Mouse (Mus musculus) heart, postnatal 25 days (tissue): ENCODE measurements around the gene Cadps. TPM values are rescaled to one million over a fixed set of nuclear protein-coding genes. Genes with fewer than 3 reads are reported as not detected.

ENCODE experiments used
- DNase-seq: peaks from one replicate; pipeline ENCODE4 v3.0.0; 2022; ENCODE audit warnings: low spot score
- intact Hi-C: fragments of 180-260 bp; cut with DNase I; formaldehyde crosslinking; loops from one replicate; pipeline ENCODE4 v1.15.1; 2025
- total RNA-seq, 2 experiments: library from RNA; stranded (reverse); gene quantifications; 2 replicates each; pipeline ENCODE4 v1.2.3; 2021

Cadps gene
- total RNA-seq, 2 experiments from 2014 or later, result not detected

DNA sequence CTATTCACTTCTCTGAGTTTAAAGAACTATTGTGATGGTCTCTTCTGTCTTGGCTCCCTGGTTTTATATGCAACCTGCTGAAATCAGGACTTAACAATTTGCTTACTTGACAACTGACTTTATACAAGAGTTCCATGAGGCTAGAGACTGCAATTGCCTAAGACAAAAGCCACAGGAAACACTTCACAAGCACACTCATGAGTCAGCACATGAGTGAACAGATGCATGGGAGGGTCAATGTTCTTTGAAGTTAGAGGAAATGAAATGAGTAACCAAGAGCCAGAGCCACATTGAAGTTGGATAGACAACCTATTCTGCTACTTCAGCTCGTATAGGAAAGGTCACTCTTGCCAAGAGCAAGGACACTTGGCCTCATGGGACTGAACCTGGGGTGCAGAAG, 71.1 kb downstream of the Cadps start:
- DNase-seq, result no peak
- intact Hi-C loops, result no loop called here

DNA sequence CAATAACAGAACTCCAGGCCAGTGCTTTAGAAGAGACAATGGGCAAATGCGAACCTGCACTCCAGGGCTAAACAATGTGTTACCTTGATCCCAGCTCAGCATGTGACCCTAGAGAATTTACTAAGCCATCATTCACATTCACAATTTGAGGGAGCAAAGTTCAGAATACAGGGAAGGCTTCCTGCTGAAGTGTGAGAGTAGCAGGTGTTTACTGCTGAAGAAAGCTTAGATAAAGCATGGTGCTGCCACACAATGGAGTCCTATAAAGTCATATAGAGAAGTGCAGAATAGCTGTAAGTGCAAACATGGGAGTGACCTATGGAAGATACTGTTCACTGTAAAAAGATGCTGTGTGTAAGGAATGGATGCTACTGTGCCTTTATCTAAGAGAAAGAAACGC, 91.9 kb downstream of the Cadps start:
- no peak for DNase-seq
- intact Hi-C loops, result no loop called here

DNA sequence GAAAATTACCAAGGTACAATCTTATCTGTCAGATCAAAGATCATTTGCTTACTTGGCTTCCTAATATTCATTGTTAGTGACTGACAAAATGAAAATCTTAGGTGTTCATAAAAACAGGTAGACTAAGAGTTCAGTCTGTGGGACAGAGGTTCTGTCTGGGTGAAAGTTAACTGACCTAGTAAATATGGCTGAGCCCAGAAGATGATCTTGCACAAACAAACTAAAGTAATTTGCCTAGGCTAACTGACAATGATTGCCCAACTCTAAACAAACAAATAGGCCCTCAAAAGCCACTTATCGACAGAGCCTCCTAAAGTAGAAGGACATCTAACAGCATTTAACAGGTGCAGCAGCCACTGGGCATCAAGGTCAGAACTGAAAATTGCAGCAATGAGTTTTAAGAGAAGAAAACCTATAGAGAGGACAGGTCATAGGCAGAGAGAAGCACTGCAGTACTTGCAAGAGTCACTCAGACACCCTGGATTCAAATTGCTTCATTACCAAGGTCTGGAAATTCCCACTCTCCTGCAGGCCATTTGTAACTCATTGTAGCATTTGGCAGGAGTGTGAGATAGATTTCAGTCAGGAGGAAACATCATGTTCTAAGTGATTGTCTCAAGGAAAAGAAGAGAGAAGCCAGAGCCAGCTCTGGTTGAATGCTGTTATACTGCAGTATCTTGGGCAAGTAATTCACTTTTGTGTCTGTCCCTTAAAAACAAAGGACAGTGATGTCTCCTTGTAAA, 100.3 kb downstream of the Cadps start:
- DNase-seq, result no peak
- intact Hi-C loops, result no loop called here

DNA sequence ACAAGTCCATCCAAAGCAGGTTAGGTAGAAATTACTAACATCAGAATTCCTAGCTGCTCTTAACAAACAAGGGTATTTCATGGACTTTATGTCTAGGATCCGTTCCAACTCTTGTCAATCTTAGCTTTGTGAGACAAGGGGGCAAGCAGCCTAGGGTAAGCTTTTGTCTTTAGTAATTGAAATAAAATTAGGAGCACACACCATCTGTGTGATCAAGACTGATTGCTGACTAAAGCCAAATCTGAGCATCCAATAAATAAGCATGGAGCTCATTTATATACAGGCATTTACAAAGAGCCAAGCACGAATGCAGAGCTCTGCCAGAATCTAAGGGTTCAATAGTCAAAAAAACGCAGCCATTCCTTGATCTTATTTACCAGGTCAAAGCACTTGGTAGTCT, 104.1 kb downstream of the Cadps start:
- DNase-seq, result no peak
- intact Hi-C loops, result no loop called here

DNA sequence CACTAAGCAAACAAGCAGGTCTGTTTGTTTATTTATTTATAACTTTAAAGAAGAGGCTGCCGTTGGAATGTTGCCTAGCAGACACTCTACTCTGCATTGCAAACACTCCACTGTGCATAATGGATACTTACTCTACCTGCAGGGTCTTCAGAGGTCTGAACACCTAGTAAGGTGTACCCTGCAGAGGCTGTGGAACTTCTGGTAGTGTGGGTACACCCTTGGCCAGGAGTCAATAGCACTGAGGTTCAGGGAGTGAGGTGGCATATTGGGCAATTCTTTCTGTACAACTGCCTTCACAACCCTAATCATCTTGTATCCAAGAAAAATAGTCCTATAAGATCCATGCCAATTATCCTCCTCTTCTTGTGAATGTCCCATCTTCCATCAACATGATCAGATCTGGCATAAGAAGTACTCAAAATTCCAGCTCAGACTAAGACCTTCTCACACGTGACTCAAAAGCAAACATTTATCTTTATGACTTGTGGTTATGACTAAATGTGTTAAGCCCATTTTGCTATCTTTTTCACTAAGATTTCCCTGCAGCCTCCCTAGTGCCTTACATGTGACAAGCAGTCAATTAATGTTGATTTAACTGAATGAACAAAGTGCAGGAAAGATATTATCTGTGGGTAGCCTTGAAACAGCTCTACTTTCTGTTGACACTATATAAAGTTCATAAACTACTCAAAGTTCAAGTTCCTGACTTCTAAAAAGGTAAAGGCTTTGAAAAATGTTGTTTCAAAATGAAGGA, 106.8 kb downstream of the Cadps start:
- intact Hi-C loops, result no loop called here
- DNase-seq, result no peak

DNA sequence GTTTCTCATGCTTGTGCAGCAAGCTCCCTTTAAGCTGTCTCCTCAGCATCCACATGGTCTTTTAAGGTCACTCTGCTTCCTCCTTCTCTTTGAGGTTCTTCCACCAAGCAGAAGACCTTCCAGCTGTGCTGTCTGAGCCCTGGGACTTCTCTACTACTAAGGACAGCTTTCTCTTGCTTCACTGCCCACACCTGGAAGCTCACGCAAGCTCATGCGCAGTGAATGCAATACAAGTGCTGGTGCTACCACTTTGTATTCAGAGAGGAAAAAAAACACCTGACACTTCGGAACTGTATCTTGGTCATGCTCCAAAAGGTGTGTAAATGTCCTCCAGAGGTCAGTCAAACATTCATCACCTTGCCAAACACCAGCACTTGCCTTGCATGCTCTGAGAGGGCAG, 115.5 kb downstream of the Cadps start:
- intact Hi-C loops, result no loop called here
- no peak for DNase-seq

DNA sequence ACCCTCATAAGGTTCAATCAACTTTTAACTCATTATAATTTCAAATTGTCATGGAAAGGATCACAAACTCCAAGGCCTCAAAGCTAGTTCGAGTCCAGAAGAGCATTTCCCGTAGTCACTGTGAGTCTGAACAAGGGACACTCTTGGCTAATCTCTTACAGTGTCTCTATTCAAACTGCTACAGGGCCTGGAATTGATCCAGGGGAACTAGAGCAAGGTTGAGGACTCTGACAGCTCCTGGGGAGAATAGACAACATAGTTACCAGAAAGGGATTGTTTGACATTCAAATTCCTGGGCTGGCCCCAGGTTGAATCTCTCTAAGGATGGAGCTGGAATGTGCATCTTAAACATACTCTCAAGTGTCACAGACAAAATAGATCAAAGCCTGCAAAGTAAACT, 118.4 kb downstream of the Cadps start:
- intact Hi-C loops, result no loop called here
- no peak for DNase-seq

DNA sequence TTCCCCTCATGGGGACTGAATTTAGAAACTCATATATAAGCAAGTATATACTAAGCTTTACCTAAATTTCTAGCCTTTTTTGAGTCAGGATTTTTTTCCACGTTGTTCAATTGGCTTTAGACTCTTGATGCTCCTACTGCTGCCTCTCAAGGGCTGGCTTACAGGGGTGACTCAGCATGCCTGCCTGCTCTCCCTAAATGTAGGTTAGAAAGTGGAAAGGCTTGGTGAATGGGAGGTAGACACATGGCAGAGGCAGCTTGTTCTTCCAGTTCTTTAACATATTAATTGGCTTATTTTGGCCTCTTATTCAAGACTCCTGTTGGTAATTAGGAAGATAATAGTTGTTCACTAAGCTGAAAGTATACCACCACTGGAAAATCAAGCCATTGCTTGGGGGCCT, 132.7 kb downstream of the Cadps start:
- intact Hi-C loops, result no loop called here
- no peak for DNase-seq

DNA sequence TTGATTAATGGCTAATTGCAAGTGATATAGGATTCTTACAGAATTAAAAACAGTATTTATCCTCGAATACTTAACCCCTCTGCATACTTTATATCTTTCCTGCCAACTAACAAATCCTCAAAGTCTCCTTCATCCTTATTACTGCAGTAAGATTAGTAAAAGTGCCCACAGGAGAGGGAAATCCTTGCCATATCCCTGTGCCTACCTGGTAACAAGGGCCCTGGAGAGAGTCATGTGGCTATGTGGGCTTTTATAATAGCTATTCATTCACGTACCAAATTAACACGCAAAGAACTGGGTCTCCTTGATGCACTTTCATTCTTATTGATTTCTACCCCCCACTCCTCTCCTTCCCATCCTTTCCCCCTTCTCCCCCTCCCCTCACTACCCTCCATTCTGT, 137.9 kb downstream of the Cadps start:
- no peak for DNase-seq
- intact Hi-C loops, result no loop called here

DNA sequence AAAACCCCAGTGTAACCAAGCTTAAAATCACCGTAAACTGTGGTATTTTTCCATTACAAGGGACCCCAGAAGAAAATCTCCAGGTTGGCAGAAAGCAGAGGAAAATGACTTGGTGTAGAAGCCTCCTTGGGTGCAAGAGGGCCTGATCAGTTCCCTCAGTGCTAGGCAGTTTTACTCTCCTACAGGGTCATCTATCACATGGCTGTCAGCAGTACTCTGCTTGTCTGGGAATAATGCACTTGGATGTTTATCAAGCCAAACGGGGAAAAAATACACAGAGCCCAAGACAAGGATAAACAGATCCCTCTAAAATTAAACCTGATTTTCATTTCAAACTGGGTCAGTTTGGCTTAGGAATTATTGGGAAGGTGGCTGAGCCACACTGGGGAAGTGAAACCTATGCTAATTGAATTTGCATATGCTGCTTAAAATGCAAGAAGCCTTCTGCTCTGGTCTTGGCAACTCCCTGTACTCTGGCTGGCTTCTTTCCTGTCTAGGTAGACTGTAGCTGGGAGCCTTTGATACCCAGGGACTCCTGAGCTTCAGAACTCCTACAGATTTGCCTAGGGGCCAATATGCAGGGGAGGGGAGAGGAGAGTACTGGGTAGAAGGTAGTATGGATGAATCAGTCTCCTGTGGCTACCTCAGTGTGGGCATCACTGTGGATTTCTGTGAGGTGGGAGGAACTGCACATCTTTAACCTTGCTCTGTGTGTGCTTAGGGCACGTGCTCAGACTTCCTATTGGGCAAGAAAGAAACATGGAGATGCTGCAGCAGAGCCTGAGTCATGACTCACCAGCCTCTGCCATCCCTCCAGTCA, 141.8 kb downstream of the Cadps start:
- DNase-seq, result no peak
- intact Hi-C loops, result no loop called here

DNA sequence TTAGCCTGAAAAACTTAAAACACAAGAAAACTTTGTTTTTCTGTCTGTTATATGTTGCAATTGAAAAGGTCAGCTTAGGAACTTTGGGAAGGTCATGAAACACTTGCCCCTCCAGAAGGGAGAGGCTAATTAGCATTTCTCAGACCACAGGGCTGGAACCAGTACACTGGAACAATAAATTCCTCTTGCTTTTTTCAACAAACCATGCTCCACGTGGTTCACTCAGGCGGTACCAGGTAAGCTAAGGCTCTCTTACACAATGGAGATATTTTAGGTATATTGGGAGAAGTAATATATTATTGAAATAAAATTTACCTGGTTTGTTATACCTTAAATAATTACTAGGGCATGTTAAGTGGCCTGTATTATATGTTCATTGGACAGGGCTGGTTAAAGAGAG, 161.4 kb downstream of the Cadps start:
- intact Hi-C loops, result no loop called here
- no peak for DNase-seq

DNA sequence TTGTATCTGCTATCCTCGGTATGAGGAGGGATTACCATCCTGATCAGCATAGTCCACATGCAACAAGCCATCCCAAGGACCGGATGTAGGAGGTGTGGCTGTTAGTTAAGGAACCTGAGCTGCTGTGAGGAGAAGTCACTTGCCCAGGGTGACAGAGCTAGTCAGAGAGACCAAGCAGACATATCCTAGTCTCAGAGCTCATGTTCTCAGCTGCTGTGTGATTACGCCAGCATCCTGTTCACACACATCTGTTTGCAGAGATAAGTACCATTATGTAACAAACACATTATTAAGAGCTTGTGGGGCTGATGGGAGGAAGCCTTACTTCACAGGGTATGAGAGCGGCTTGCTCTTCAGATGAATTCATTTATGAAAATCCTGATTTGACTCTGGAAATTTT, 165.5 kb downstream of the Cadps start:
- intact Hi-C loops, result no loop called here
- DNase-seq, result no peak

DNA sequence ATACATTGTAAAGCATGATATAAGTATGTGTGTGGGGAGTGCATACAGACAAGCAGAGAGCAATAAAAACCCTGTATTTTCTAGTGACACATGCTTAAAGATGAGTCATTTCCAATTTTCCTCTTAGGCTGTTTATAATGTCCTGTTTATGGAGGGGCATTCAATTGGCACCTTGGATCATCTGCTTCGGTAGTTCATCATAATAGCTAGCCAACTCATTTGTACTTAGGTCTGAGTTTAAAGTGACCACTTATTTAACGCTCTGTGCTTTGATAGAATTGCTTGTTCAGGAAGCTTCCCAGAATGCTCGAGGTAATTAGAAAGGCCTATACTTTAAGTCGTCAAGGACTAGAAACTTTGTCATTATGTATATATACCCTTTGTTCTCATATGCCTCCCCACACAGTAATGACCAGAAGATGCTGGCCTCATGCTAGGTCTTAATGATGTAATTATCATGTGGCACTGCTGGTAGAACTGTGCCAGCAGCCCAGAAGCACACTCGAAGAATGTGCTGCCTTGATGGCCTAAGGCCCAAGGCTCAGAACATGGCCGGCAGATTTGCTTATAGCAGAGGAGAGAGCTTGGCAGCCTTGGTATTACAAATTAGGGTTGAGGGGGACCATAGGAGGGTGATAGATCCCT, 179.9 kb downstream of the Cadps start:
- no peak for DNase-seq
- intact Hi-C loops, result no loop called here

DNA sequence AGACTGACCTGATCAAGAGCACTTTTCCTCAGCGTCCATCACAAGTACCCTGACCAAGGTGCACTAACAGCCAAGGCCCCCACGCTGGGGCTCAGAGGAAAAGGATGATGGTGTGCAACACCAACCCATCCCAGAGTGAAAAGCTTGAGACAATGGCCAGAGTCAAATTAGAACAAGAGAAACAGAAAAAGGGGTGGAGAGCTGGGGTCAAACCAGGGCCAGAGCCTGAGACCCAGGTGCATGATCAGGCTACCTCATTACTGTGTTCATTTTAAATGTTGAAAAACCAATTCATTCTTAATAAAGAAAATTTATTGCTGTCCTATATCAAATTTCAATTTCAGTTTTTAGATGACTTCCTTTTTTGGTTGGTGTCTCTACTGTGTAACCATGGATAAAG, 184.1 kb downstream of the Cadps start:
- DNase-seq, result no peak
- intact Hi-C loops, result loop anchor here (10.0 kb wide), 1 partner anchor 64 kb away; no protein-coding TSS in a partner anchor

DNA sequence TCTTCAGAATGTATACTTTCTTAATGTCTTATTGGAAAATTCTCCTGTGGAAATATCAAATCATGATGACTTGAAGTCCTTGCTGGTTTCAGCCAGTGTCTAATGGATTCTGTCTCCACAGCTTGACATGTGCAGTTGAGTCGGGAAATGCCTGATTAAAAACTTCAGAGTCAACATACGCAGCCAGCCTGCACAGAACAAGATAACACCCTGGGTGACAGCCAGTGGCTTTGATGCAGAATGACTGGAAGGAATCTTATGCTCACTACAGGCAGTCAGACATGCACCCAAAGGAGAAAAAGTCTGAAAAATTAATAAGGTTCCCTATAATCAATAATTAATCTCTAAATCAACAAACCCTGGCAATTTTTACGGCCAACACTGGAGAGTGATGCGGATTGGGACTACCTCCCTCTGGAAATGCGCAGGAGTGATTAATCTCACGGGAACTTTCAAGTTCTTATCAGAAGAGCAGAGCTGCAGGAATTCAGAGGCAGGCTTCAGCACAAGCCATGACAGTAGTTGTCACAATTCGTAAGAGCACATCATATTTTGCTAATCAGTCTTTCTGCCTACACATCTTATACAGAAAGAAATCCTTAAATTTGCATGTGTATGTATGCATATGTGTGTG, 185.6 kb downstream of the Cadps start:
- intact Hi-C loops, result loop anchor here (10.0 kb wide), 1 partner anchor 62 kb away; no protein-coding TSS in a partner anchor
- DNase-seq, result no peak

DNA sequence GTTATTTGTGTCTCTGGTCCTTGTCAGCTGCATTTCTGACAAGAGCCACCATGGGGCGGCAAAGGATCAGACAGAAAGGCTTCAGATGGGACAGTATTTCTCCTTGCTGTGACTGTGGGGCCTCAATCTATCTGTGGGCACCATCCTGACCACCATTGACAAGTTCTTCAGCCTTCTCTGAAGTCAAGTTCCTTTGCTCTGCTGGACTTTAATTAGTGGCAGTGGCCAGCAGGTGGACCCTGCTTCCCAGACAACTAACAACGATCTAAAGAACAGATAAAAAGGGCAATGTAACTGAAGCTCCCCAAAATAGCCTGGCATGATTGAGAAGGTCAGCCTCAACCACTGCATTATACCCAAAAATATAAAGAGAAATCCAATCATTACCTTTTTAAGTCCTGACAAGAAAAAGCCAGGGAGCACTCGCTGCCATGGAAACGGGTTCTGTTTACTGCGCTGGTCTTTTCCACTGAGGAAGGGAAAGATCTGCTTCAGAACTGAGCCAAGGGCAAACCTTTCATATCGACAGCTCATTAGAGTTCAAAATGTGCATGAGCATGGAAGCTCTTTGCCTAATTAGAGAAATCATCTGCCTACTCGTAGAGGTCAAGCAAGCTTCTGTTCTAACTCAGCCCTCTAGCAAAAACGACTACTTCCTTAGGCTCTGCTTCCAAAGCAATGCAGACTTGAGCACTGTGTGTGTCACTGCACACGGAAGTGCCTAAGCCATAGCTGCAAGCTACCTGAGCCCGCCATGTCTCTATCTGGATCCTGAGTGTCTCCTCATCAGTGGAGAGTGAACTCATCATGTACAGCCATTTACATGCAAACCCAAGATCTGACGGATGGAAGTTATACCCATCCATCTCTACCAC, 198.4 kb downstream of the Cadps start:
- intact Hi-C loops, result loop anchor here (2.0 kb wide), 1 partner anchor 574 kb away; no protein-coding TSS in a partner anchor
- DNase-seq, result no peak

DNA sequence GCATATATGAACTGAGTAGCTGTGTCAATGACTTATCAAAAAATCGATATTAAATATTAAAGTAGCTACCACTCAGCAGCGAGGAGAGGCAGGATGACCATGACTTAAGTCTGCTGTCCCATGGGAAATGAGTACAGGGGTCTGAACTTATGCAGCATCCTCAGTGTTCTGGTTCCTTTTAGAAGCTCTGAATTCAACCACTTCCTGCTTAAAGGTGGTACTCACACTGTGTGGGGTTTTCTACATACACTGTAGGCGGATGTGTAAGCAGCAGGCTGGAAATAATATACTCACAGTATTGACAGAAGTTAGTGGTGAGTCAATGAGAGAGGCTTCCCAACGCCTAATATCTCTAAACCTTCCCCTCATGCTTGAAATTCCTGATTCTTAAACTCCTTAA, 215.9 kb downstream of the Cadps start:
- intact Hi-C loops, result no loop called here
- no peak for DNase-seq

DNA sequence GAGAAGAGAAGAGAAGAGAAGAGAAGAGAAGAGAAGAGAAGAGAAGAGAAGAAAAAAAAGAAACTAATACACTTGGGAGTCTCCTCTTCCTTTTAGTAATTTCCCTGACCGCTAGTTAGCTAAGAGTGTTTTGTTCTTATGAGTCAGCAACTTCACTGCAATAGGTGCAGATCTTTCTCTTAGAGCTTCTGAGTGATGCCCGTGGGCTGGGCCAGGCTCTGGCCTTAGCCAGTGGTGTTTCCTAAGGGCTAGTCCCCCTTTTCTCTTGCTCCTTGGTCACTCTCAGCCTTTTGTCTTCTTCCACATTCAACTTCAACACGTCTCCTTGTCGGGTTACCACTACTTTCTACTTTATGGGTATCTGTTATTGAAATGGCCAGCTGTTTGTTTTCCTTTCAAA, 216.7 kb downstream of the Cadps start:
- intact Hi-C loops, result no loop called here
- DNase-seq, result no peak

DNA sequence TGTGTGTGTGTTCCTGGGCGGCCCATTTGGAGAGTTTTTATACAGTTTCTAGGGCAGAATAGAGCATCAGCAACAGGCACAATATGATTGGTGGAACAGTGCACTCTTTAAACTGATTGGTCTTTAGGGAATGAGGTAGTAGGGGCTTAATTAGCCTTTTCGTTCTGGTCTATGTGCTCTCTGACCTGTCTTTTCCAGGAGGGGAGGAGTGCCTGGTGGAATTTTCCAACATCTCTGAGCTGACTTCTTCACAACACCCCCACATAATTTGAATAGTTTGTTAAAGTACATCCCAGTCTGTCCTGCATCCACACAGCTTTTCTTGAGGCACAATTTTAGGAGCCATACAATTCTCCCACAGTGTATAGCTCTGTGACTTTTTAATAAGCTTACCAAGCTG, 220.8 kb downstream of the Cadps start:
- intact Hi-C loops, result no loop called here
- no peak for DNase-seq
